Mouse (Mus musculus): ENCODE data around the gene Ppp6r3.

Ppp6r3 gene

DNA sequence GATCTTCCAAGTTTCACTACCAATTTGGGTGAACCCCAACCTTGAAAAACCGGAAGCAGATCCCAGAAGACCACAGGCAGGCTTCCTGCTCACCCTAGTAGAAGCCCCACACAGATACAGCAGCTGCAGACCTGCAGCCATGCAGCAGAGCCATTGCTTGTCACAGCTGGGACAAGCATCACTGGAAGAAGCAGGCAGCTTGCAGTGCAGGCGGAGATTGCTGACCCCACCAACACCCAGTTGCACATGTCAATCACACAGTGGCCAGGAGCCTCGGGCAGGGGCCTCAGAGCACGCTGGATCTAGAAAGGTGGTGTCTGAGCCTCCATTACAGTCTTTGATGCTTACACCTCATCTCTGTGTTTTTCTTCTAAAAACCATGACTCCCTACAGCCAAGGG, 141.4 kb downstream of the Ppp6r3 start:
- no peak for DNase-seq (ENCODE audit: low read depth, low spot score)

DNA sequence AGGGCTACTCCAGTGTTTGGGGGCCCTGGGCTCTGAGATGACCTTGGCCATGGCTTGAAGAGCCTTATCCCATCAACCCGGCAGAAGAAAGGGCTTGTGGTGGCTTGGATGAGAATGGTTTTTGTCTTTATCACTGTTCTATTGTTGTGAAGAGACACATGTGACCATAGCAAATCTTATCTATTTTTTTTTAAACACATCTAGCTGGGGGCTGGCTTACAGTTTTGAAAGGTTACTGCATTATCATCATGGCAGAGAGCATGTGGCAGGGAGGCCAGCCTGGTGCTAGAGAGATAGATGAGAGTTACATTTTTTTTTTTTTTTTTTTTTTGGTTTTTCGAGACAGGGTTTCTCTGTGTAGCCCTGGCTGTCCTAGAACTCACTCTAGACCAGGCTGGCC, 143.6 kb downstream of the Ppp6r3 start:
- no peak for DNase-seq (ENCODE audit: low read depth, low spot score)

DNA sequence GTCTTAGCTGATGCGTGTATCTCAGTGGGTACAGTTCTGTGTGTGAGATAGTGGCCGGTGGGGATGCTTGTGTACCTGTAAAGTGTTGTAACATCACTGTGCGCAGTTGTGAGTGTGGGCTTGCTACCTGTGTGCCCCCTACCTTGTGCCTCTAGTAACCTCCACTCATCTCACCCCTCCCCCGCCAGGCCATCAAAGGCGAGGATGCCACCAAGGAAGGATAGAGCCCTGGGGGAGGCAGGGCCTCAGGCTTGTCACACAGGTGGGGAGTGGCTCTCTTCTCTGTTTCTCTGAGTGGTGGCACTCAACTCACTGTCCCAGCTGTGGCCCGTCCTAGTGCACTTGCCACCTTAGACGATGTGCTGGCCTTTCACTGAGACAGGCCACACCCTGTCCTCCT, 144.5 kb downstream of the Ppp6r3 start:
- DNase-seq (ENCODE audit: low read depth, low spot score): no peak

DNA sequence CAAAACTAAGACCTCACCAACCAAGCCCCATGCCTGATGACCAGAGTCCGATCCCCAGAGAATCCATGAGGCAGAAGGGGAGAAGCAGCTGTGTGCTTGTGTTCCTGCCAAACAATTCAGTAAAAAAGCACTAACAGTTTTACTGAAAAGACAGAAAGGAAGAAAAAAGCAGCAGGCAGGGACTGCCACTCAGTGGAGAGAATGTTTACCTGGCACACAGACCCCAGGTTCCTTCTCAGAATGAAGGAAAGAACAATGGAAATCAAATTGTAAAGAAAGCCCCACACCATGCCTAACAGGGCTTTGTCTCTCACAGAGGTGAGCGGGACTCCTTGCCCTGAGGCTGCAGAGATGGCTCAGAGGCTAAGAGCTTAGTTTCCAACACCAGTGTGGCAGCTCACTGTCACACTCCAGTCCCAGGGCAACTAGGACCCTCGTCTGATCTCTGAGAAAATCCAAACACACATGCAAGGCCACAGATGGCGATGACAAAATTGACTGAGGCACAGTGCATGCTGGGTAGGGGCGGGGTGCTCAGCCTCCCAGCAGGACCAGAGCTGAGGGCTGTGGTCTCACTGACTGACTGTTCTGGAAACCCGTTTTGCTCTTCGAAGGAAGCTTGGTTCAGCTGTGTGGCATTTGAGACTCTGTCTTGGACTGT, 146.3 kb downstream of the Ppp6r3 start:
- DNase-seq (ENCODE audit: low read depth, low spot score): no peak

DNA sequence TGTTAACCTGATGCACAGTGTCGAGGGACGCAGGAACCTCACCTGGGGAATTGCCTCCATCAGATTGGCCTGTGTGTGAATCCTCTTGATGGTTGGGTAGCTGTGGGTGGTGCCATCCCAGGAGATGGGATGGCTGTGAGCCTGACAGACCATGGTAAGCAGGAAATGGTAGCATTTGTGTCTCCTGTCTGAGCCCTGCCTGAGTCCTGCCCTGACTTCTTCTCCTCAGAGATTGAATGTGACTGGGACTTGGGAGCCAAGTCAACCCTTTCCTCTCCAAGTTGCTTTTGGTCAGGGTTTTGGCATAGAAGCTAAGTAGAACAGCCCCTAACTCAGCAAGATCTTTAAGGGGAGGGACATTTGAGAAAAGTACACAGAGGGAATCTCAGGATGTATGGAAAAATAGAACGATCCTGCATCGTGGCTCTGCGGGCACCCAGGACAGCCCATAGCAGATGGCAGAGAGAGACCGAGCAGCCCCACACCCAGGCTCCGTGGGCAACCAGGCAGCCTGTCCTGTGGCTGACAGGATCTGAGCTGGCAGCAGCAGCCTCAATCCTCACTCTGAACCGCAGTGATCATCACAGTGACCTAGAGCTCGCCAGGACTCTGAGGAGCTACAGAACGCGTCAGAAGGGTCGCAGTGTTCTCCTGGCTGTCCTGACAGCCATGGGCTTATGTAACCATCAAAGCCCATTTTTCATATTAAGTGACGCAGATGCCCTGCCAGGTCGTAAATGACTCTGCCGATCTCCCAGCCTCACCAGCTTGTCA, 147.3 kb downstream of the Ppp6r3 start:
- no peak for DNase-seq (ENCODE audit: low read depth, low spot score)

DNA sequence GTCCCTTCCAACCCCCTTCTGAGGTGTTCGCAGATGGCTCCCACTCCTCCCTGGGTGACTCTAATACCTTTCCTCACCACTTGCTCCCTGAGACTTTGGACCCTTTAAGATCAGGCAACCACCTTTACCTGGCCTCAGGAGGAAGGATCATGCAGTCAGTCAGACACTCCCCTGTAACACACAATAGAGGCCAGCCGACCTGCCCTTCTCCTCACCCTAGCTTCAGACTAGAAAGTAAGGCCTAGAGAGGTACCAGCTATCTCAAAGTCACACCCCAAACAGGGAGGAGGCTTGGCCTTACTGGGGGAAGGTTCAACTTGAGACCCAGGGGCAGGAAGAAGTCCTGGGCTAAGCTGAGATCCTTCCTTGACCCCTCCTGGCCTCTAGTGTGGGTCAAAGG, 151.3 kb downstream of the Ppp6r3 start:
- DNase-seq (ENCODE audit: low read depth, low spot score): no peak

DNA sequence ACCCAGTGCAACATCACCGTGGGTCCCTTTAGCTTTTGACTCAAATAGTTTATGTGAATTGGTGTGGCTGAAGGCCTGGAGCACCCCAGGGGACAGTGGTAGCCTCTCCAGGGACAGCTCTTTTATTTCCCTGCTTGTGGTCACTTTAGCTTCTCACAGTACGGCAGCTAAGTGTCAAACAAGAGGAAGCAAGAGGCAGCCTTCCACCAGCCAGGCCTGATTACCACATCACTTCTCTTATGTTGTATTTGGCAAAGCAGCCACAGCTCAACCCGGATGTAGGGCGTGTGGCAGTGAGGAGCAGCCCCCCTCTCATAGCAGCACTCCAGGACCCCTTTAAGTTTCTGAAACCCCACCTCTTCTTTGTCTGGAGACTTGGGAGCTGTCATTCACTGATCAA, 152.6 kb downstream of the Ppp6r3 start:
- no peak for DNase-seq (ENCODE audit: low read depth, low spot score)

DNA sequence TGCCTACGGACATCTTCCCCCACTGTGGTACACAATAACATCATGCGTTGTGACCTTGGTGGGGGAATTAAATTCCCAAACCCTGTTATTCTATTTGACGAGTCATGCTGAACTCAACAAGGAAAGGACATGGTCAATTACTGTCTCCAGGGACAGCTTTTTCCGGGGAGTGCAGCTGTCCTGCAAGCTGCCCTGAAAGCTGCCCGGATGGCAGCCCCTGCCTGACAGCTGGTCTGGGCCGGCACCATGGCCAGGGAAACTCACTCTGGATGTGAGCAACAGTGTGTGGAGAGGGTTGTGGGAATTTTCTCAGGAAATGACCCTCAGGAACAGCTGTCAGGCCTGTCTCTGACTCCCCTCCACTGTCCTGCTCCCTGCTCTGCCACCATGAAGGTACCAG, 153.1 kb downstream of the Ppp6r3 start:
- DNase-seq (ENCODE audit: low read depth, low spot score): no peak

DNA sequence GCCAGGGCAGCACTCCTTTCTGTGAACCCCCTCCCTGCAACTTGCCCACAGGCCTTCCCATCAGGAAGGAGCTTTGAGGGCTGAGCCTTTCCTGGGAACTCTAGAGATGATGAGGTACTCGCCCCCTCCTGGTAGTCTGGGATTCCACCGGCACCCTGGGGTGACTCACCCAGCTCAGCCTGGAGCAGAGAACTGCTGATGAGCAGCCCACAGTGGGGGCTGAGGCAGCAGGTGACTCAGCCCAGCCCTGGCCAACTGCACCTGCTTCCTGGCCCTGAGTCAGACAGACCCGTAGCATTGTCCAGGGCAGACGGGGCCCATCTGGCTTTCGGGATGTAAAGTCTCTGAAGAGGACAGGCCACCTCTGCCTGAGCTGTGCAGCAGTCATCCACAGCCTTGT, 156.3 kb downstream of the Ppp6r3 start:
- DNase-seq (ENCODE audit: low read depth, low spot score): no peak

DNA sequence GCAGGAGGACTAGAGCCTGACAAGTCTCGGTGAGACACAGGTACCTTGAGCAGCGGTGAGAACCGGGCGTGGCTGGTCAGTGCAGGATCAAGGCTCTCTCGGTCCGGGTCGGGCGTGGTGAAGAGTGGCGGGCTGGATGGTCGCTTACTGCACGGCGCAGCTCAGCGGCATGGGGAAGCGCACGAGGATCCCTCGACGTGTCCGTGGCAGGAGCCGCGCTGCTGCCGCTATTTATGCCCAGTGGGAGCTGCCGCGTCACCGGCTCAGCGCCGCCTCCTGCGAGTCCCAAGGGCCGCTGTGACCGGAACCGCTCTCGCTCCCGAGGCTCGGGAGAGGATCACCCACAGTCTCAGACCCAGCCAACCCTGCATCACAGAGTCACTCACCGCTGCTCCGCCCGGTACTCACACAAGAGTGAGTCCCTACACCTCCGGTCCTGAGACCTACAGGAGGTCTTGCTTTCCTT, 161.2 kb downstream of the Ppp6r3 start, which contains the start of gene Gal:
TSS of gene Gal (minus strand) at position 277 of the 466 bp plus-strand sequence.
- no peak for DNase-seq (ENCODE audit: low read depth, low spot score)

DNA sequence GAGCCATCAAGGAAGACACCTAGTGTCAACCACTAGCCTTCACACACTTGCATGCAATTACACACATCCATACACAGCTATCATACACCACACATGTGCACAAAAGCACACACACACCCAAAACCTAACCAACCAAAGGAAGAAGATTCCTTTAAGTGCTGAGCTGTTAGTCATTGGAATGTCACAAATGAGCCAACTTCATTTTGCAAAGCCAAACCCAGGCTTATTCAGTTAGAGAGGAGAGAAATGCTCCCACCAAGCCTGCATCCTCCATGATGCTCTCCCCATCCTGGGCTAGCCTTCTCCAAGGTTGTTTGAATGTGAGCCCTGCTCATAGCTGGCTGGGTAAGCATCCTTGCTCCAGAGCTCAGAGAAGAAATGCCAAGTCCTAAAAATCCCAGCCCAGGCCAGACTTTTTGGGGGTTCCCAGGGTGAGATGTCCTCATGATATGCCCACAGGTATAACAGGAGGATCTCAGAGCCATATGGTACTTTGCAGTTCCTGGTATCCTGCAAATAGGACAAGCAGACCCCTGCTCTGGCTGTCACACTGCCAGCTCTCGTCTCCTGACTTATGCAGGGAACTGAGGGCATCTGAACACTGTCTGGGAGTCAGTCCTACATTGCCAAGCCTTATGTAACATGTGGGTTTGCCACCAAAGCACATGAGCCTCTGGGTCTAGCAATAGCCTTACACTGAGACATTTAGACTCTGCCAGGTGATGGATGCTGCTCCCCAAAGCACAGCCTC, 169.8 kb downstream of the Ppp6r3 start:
- DNase-seq (ENCODE audit: low read depth, low spot score): no peak

Measured in CD4-positive helper T cell, adult 2 months (primary cell).